Mouse (Mus musculus): ENCODE results near the gene Pxt1. TPM values are rescaled to one million over a fixed set of nuclear protein-coding genes. Genes with fewer than 3 reads are reported as not detected.
"Not testable (repeated sequence)": the region's sequence is repeated elsewhere in the genome, so short reads cannot be mapped to it uniquely, and the experiment has no call there.

Pxt1 gene
- polyA plus RNA-seq (2016; fragmentation: Nextera tagmentation; extraction: Ambion mirVana), result 0.44 TPM in 1 of 2 replicates, not detected in the other

GRCm38 (mm10) chr17:28943740-28944139 is at the start of gene Pxt1:
Gene Pxt1 (minus strand): TSS chr17:28943840.
- 92% methylated on average over 7 of the region's 7 CpGs for WGBS
- ATAC-seq (ENCODE audit: low FRiP score), result no peak
- Histone ChIP-seq H3K36me3 (replicated peaks) (no peaks in the 10 kb centered on the region), H3K4me3 (replicated peaks) (no peak within 1 kb of the TSS), H3K9me3 (0 out of 2 replicates have a peak, but pooled peaks cover 5% of the 10 kb centered on the region), H3K27me3 (no peaks in the 10 kb centered on the region; the same call in 1 of the 2 replicates), H3K27ac (no peak within 1 kb of the TSS), H3K4me2 (no peak within 1 kb of the TSS), H3K9ac (no peak within 1 kb of the TSS), H3K4me1 (no peaks in the 10 kb centered on the region)

GRCm38 (mm10) chr17:28993004-28993403 is 49.4 kb upstream of the Pxt1 start:
- H3K27ac ChIP-seq; H3K4me1 ChIP-seq; H3K4me3 ChIP-seq (replicated peaks); H3K9me3 ChIP-seq; H3K9ac ChIP-seq; ATAC-seq (ENCODE audit: low FRiP score); H3K4me2 ChIP-seq; H3K27me3 ChIP-seq: not testable (repeated sequence)
- peaks cover 62% of the 10 kb centered on the region for H3K36me3 ChIP-seq (replicated peaks)
- WGBS, result 100% methylated on average over 1 of the region's 1 CpGs

- Histone ChIP-seq H3K27ac (peak overlapping the region; percentile 65), H3K4me1 (peaks cover 7% of the 10 kb centered on the region; the same call in 1 of the 2 replicates), H3K36me3 (replicated peaks) (peaks cover 62% of the 10 kb centered on the region), H3K27me3 (no peaks in the 10 kb centered on the region), H3K4me3 (replicated peaks) (no peak overlapping the region), H3K4me2 (no peak overlapping the region), H3K9ac (no peak overlapping the region), H3K9me3 (no peaks in the 10 kb centered on the region)
- ATAC-seq (ENCODE audit: low FRiP score), result no peak
- WGBS, result 43% methylated on average over 7 of the region's 7 CpGs
Observed at GRCm38 (mm10) chr17:28992105-28992504, 48.5 kb upstream of the Pxt1 start.

GRCm38 (mm10) chr17:28991286-28991685 is 47.6 kb upstream of the Pxt1 start:
- H3K4me1 ChIP-seq, result peaks cover 7% of the 10 kb centered on the region; the same call in 1 of the 2 replicates
- ATAC-seq (ENCODE audit: low FRiP score), result no peak
- H3K9me3 ChIP-seq, result no peaks in the 10 kb centered on the region
- 0 out of 2 replicates have a peak overlapping the region, but pooled peaks have one; percentile 17 for H3K9ac ChIP-seq
- peak overlapping the region; percentile 65 for H3K27ac ChIP-seq
- H3K4me2 ChIP-seq, result peak overlapping the region; percentile 8; the same call in 1 of the 2 replicates
- no peak overlapping the region for H3K4me3 ChIP-seq (replicated peaks)
- H3K36me3 ChIP-seq (replicated peaks), result peaks cover 62% of the 10 kb centered on the region
- WGBS, result 74% methylated on average over 9 of the region's 9 CpGs
- no peaks in the 10 kb centered on the region for H3K27me3 ChIP-seq

GRCm38 (mm10) chr17:28990060-28990459 is 46.4 kb upstream of the Pxt1 start:
- H3K4me3 ChIP-seq (replicated peaks), result no peak overlapping the region
- H3K4me2 ChIP-seq, result no peak overlapping the region
- H3K9ac ChIP-seq, result no peak overlapping the region
- H3K9me3 ChIP-seq, result no peaks in the 10 kb centered on the region
- no peak overlapping the region for H3K27ac ChIP-seq
- H3K36me3 ChIP-seq (replicated peaks), result peaks cover 66% of the 10 kb centered on the region
- H3K27me3 ChIP-seq, result no peaks in the 10 kb centered on the region
- WGBS, result 86% methylated on average over 4 of the region's 4 CpGs
- H3K4me1 ChIP-seq, result peaks cover 7% of the 10 kb centered on the region; the same call in 1 of the 2 replicates
- no peak for ATAC-seq (ENCODE audit: low FRiP score)

- WGBS, result 89% methylated on average over 3 of the region's 3 CpGs
- ATAC-seq (ENCODE audit: low FRiP score), result no peak
- Histone ChIP-seq H3K36me3 (replicated peaks) (peaks cover 69% of the 10 kb centered on the region), H3K4me1 (peaks cover 7% of the 10 kb centered on the region; the same call in 1 of the 2 replicates), H3K4me2 (no peak overlapping the region), H3K27me3 (no peaks in the 10 kb centered on the region), H3K4me3 (replicated peaks) (no peak overlapping the region), H3K9me3 (no peaks in the 10 kb centered on the region), H3K27ac (no peak overlapping the region), H3K9ac (no peak overlapping the region)
Observed at GRCm38 (mm10) chr17:28988996-28989395, 45.4 kb upstream of the Pxt1 start.

GRCm38 (mm10) chr17:28988291-28988690 is 44.7 kb upstream of the Pxt1 start:
- 91% methylated on average over 4 of the region's 4 CpGs for WGBS
- H3K4me3 ChIP-seq (replicated peaks), result no peak overlapping the region
- H3K27me3 ChIP-seq, result no peaks in the 10 kb centered on the region
- peaks cover 7% of the 10 kb centered on the region; the same call in 1 of the 2 replicates for H3K4me1 ChIP-seq
- no peak overlapping the region for H3K9ac ChIP-seq
- H3K27ac ChIP-seq, result no peak overlapping the region
- H3K4me2 ChIP-seq, result no peak overlapping the region
- no peak for ATAC-seq (ENCODE audit: low FRiP score)
- H3K36me3 ChIP-seq (replicated peaks), result peaks cover 76% of the 10 kb centered on the region
- no peaks in the 10 kb centered on the region for H3K9me3 ChIP-seq

- ATAC-seq (ENCODE audit: low FRiP score), result no peak
- Histone ChIP-seq H3K4me3 (replicated peaks) (no peak overlapping the region), H3K9me3 (no peaks in the 10 kb centered on the region), H3K4me1 (peaks cover 7% of the 10 kb centered on the region; the same call in 1 of the 2 replicates), H3K36me3 (replicated peaks) (peaks cover 82% of the 10 kb centered on the region), H3K27me3 (no peaks in the 10 kb centered on the region), H3K9ac (no peak overlapping the region), H3K27ac (no peak overlapping the region), H3K4me2 (no peak overlapping the region)
- 59% methylated on average over 4 of the region's 4 CpGs for WGBS
Observed at GRCm38 (mm10) chr17:28987713-28988112, 44.1 kb upstream of the Pxt1 start.

- Histone ChIP-seq H3K27me3 (no peaks in the 10 kb centered on the region), H3K4me1 (peaks cover 6% of the 10 kb centered on the region; the same call in 1 of the 2 replicates), H3K27ac (no peak overlapping the region), H3K4me2 (no peak overlapping the region), H3K4me3 (replicated peaks) (no peak overlapping the region), H3K9ac (no peak overlapping the region), H3K9me3 (no peaks in the 10 kb centered on the region), H3K36me3 (replicated peaks) (peaks cover 90% of the 10 kb centered on the region)
- ATAC-seq (ENCODE audit: low FRiP score), result no peak
Observed at GRCm38 (mm10) chr17:28986833-28987232, 43.2 kb upstream of the Pxt1 start.

- WGBS, result 95% methylated on average over 1 of the region's 1 CpGs
- Histone ChIP-seq H3K4me3 (replicated peaks) (no peak overlapping the region), H3K27ac (no peak overlapping the region), H3K27me3 (no peaks in the 10 kb centered on the region), H3K9ac (no peak overlapping the region), H3K4me2 (no peak overlapping the region), H3K9me3 (no peaks in the 10 kb centered on the region), H3K4me1 (no peaks in the 10 kb centered on the region), H3K36me3 (replicated peaks) (peaks cover 86% of the 10 kb centered on the region)
- no peak for ATAC-seq (ENCODE audit: low FRiP score)
Observed at GRCm38 (mm10) chr17:28984724-28985420, 41.2 kb upstream of the Pxt1 start.

GRCm38 (mm10) chr17:28982591-28982990 is 39.0 kb upstream of the Pxt1 start:
- Histone ChIP-seq H3K36me3 (replicated peaks) (peaks cover 85% of the 10 kb centered on the region), H3K4me1 (no peaks in the 10 kb centered on the region), H3K9ac (no peak overlapping the region), H3K4me3 (replicated peaks) (no peak overlapping the region), H3K27me3 (no peaks in the 10 kb centered on the region), H3K9me3 (no peaks in the 10 kb centered on the region), H3K27ac (no peak overlapping the region), H3K4me2 (no peak overlapping the region)
- 60% methylated on average over 4 of the region's 4 CpGs for WGBS
- ATAC-seq (ENCODE audit: low FRiP score), result no peak

GRCm38 (mm10) chr17:28981081-28981480 is 37.4 kb upstream of the Pxt1 start:
- no peak for ATAC-seq (ENCODE audit: low FRiP score)
- H3K27ac ChIP-seq, result no peak overlapping the region
- peaks cover 80% of the 10 kb centered on the region for H3K36me3 ChIP-seq (replicated peaks)
- WGBS, result 89% methylated on average over 4 of the region's 4 CpGs
- H3K9me3 ChIP-seq, result no peaks in the 10 kb centered on the region
- no peak overlapping the region for H3K4me2 ChIP-seq
- H3K9ac ChIP-seq, result no peak overlapping the region
- no peak overlapping the region for H3K4me3 ChIP-seq (replicated peaks)
- no peaks in the 10 kb centered on the region for H3K4me1 ChIP-seq
- H3K27me3 ChIP-seq, result no peaks in the 10 kb centered on the region

- H3K36me3 ChIP-seq (replicated peaks), result peaks cover 85% of the 10 kb centered on the region
- H3K27ac ChIP-seq, result no peak overlapping the region
- no peaks in the 10 kb centered on the region for H3K27me3 ChIP-seq
- ATAC-seq (ENCODE audit: low FRiP score), result no peak
- WGBS, result 96% methylated on average over 4 of the region's 4 CpGs
- no peak overlapping the region for H3K9ac ChIP-seq
- no peak overlapping the region for H3K4me2 ChIP-seq
- no peaks in the 10 kb centered on the region for H3K9me3 ChIP-seq
- no peaks in the 10 kb centered on the region for H3K4me1 ChIP-seq
- no peak overlapping the region for H3K4me3 ChIP-seq (replicated peaks)
Observed at GRCm38 (mm10) chr17:28979091-28979490, 35.5 kb upstream of the Pxt1 start.
